Mouse (Mus musculus): ENCODE results near the gene Tnxb. TPM values are rescaled to one million over a fixed set of nuclear protein-coding genes. Genes with fewer than 3 reads are reported as not detected.
A peak's percentile ranks its signal among the peaks of the same experiment; 100 is the strongest.

The Tnxb gene
- total RNA-seq, 2 experiments from 2014 or later, result 1.5 to 2.0 TPM

GRCm38 (mm10) chr17:34655581-34655991 is 14.7 kb upstream of the Tnxb start:
- intact Hi-C loops (cut with DNase I), result loop anchor here (2.0 kb wide), 1 partner anchor 57 kb away; no protein-coding TSS in a partner anchor
- DNase-seq (ENCODE audit: low spot score in 2 of 2), result peak in 1 of 2 experiments; percentile 64

- intact Hi-C loops (cut with DNase I), result no loop called here
- no peak for DNase-seq (ENCODE audit: low spot score in 2 of 2)
These were observed 13.7 kb upstream of the Tnxb start for GRCm38 (mm10) chr17:34656666-34657065.

GRCm38 (mm10) chr17:34657271-34657670 is 13.1 kb upstream of the Tnxb start:
- intact Hi-C loops (cut with DNase I), result no loop called here
- DNase-seq (ENCODE audit: low spot score in 2 of 2), result no peak

- intact Hi-C loops (cut with DNase I), result no loop called here
These were observed 12.2 kb upstream of the Tnxb start for GRCm38 (mm10) chr17:34658145-34658544.

GRCm38 (mm10) chr17:34658591-34658990 is 11.7 kb upstream of the Tnxb start:
- DNase-seq (ENCODE audit: low spot score in 2 of 2), result no peak
- intact Hi-C loops (cut with DNase I), result no loop called here

More at GRCm38 (mm10) chr17:34658145-34658544, 12.2 kb upstream of the Tnxb start:
- no peak for DNase-seq (ENCODE audit: low spot score in 2 of 2)

GRCm38 (mm10) chr17:34659181-34659896 is 11.0 kb upstream of the Tnxb start:
- DNase-seq (ENCODE audit: low spot score in 2 of 2), result no peak
- intact Hi-C loops (cut with DNase I), result no loop called here

- DNase-seq (ENCODE audit: low spot score in 2 of 2), result no peak
- intact Hi-C loops (cut with DNase I), result no loop called here
These were observed 10.5 kb upstream of the Tnxb start for GRCm38 (mm10) chr17:34659897-34660214.

GRCm38 (mm10) chr17:34660259-34660820 is 10.0 kb upstream of the Tnxb start:
- DNase-seq (ENCODE audit: low spot score in 2 of 2), result no peak
- intact Hi-C loops (cut with DNase I), result no loop called here

GRCm38 (mm10) chr17:34661121-34661591 is 9.2 kb upstream of the Tnxb start:
- intact Hi-C loops (cut with DNase I), result no loop called here
- no peak for DNase-seq (ENCODE audit: low spot score in 2 of 2)

GRCm38 (mm10) chr17:34662468-34662867 is 7.9 kb upstream of the Tnxb start:
- DNase-seq (ENCODE audit: low spot score in 2 of 2), result no peak
- intact Hi-C loops (cut with DNase I), result no loop called here

- DNase-seq (ENCODE audit: low spot score in 2 of 2), result no peak
- intact Hi-C loops (cut with DNase I), result no loop called here
These were observed 7.4 kb upstream of the Tnxb start for GRCm38 (mm10) chr17:34662978-34663377.

- intact Hi-C loops (cut with DNase I), result no loop called here
- no peak for DNase-seq (ENCODE audit: low spot score in 2 of 2)
These were observed 6.8 kb upstream of the Tnxb start for GRCm38 (mm10) chr17:34663558-34663957.

- no peak for DNase-seq (ENCODE audit: low spot score in 2 of 2)
- intact Hi-C loops (cut with DNase I), result no loop called here
These were observed 5.9 kb upstream of the Tnxb start for GRCm38 (mm10) chr17:34664472-34664871.

GRCm38 (mm10) chr17:34671151-34672066 is 1.1 kb downstream of the Tnxb start:
- DNase-seq (ENCODE audit: low spot score in 2 of 2), result no peak
- intact Hi-C loops (cut with DNase I), result no loop called here

GRCm38 (mm10) chr17:34672246-34672792 is 2.0 kb downstream of the Tnxb start:
- DNase-seq (ENCODE audit: low spot score in 2 of 2), result no peak
- intact Hi-C loops (cut with DNase I), result no loop called here

- DNase-seq (ENCODE audit: low spot score in 2 of 2), result no peak
- intact Hi-C loops (cut with DNase I), result no loop called here
These were observed 2.8 kb downstream of the Tnxb start for GRCm38 (mm10) chr17:34673139-34673538.

- intact Hi-C loops (cut with DNase I), result no loop called here
- DNase-seq (ENCODE audit: low spot score in 2 of 2), result no peak
These were observed 4.3 kb downstream of the Tnxb start for GRCm38 (mm10) chr17:34674524-34675204.

GRCm38 (mm10) chr17:34675205-34676092 is 5.1 kb downstream of the Tnxb start:
- no peak for DNase-seq (ENCODE audit: low spot score in 2 of 2)
- intact Hi-C loops (cut with DNase I), result no loop called here

- no peak for DNase-seq (ENCODE audit: low spot score in 2 of 2)
- intact Hi-C loops (cut with DNase I), result no loop called here
These were observed 5.7 kb downstream of the Tnxb start for GRCm38 (mm10) chr17:34676093-34676460.
